Mouse (Mus musculus): ENCODE results near the gene Pih1d1.

The Pih1d1 gene

DNA sequence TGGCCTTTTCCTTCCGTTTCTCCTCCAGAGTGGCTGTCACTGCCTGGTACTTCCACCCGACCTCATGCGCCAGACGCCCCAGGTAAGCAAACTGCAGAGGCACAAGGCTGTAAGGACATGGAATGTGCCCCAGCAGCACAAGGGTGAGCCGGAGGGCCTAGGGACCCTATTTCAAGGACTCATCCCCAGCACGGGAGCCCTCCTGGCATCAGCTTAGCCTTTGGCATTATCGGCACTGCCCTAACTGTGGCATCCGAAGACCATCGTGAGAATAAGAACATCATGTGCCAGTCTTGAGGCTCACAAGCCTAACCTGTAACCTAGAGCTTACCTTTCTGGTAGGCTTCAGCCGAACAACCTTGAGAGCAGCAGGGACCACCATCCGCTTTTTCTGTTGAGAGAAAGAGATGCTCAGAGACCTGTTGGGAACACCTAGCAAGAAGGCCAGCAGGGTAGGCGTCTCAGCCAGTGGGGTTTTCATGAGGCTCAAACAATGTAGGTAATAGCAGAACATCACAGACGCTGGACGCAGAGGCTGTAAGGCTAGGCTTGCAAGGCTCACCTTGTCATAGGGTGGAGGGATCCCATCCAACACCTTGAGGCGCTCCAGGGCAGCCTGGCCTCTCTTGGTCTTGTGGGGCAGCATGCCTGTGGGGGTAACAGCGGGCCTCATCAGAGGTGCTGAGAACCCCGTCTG lies 27.8 kb upstream of the Pih1d1 start:
- no peak for ATAC-seq (ENCODE audit: insufficient number of reproducible peaks, low FRiP score, low TSS enrichment)

DNA sequence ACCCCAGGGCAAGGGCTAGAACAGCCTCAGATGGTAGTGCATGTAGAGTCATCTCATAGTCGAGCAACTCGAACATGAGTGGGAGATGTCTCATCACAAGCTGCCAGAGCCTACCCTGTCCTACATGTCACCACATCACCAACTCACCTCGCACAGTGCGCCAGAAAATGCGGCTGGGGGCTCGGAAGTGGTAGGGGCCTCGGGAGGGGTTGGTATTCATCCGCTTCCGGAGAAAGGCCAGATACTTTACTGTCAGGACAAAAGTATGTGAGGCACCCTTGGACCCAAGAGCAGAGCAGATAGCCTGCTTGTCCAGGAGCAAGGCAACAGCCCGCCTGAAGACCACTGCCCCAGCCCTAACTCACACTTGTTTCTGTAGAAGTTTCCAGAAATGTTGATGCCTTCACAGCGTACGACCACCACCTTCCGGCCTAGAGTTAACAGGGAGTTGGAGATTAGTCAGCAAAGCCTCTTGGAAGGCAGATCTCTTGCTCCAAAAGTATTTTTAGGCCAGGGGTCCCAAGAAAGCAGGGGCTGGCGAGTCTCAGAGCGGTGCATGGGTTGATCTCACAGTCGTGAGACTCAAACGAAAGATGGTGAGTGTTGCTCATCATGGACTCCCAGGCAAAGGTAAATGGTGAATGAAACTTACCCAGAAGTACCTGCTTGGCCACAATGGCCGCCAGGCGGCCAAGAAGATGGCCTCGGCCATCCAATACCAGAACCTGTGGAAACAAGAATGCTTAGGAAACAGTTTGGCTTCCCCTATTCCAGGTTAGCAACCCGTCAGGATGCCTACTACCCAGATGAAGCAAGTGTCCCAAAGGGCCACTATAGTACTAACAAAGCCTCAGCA lies 27.0 kb upstream of the Pih1d1 start:
- ATAC-seq (ENCODE audit: insufficient number of reproducible peaks, low FRiP score, low TSS enrichment) = no peak

DNA sequence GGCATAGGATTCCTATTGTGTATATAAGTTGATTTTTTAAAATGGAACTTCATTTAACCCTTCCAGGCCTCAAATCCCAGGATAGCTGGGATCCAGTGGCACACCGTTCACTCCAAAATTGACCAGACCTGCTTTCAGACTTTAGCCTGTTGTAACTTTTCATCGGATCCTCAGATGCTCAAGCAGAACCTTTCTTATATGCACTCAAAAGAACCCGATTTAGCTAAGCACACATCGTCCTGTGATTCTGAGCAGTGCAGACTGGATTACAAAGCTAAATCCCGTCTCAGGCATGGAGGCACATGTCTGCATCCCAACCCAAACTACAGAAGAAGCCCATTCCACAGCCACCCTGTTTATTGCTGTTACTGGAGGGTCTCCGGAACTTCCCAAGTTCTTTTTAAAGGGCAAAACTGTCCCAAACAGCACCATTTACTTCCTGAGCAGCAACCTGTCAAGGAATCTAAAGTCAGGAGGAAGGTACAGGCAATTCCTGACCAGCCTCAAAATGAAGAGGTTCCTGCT lies 26.3 kb upstream of the Pih1d1 start:
- no peak for ATAC-seq (ENCODE audit: insufficient number of reproducible peaks, low FRiP score, low TSS enrichment)

DNA sequence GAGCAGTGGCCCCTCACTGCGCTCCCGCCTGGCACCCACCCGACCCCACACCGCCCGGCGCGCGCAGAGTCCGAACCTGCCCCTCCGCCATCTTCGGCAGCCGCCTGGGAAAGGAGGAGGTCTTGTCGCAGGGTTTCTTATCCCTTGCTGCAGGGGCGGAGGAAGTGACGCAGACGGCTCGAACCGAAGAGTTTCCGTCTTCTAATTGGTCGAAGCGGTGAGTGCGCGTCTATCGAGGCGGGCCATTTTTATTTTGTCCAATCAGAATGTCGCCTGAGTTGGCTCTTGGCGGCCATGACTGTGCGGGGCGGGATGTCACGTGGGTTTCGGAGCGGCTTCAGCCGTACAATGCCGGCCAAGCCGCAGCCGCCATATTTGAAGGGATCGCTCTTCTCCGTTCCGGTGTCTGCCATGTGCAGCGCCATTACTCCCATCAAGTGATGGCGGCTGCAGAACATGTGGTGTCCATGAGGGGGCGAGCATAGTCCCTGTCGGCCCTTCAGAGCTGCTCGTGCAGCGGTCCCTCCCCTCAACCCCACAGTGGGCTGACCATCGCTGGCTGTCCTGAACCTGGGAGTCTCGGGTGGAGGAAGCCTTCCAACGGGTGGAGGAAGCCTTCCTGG lies 25.4 kb upstream of the Pih1d1 start, which contains the start of gene Rpl13a:
TSS of gene Rpl13a (minus strand) at position 138 of the 623 bp plus-strand sequence.
- peak; percentile 85 for ATAC-seq (ENCODE audit: insufficient number of reproducible peaks, low FRiP score, low TSS enrichment)

DNA sequence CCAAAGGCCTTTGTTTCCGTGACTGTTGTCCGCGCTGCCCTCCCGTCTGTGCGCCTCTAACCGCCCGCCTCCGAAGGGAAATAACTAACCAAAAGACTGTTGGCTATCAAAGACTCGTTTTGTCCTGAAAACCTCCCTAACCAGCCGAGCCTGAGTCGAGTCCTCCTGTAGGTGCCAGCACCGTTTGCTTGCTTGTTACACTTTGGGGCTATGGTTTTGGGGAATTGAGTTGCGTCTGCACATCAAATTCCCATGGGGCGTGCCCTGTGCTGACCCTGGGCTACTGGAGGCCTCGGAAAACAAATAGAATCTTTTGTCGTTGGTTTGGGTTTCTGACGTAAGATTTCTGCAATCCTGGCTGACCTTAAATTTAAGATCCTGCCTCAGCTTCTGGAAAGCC lies 24.8 kb upstream of the Pih1d1 start:
- no peak for ATAC-seq (ENCODE audit: insufficient number of reproducible peaks, low FRiP score, low TSS enrichment)

DNA sequence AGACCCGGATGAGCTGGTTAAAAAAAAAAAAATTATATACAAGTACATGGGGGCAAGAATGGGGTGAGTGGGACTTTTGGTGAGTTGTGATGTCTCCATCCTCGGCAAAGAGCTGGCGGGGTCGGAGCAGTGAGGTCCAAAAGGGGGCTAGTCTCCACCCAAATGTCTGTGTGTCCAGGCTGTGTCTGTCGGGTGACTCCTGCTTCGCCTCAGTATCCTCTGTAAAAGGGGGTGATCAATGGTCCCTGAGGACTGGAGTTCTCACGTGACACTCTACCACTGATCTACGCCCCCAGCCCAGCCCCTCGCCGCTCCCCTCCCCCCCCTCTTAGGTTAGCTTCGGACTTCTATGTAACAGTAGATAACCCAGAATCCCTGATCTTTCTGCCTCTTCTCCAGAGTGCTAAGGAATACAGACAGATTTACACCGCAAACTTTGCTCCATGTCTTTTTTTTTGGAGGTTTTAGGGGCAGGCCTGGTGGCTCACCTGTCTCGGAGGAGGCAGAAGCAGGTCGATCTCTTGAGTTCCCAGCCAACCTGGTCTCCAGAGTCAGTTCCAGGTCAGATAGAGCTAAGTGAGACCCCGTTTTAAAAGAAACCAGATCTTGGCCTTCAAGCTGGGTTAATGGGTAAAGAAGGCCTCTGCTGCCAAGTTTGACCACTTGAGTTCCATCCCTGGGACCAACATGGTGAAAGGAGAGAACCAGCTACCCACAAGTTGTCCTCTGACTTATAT lies 24.2 kb upstream of the Pih1d1 start:
- no peak for ATAC-seq (ENCODE audit: insufficient number of reproducible peaks, low FRiP score, low TSS enrichment)

DNA sequence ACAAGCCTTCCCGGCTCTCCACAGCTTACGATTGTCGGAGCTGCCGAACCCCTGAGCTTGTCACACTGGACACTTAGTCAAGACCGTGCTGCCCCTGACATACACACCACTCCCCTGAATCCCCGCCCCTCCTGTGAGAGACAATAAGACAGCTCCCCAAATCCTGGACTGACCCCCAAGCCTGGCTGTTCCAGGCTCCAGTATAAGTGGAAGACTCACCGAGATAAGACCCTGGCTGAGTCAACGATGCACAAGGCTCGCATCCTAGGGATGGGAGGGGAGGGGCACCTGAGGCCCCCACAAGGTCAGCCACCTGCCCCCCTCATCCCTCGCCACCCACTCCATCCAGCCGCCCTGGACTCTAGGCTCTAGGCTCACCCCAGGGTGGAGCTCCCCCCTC lies 22.3 kb upstream of the Pih1d1 start:
- no peak for ATAC-seq (ENCODE audit: insufficient number of reproducible peaks, low FRiP score, low TSS enrichment)

DNA sequence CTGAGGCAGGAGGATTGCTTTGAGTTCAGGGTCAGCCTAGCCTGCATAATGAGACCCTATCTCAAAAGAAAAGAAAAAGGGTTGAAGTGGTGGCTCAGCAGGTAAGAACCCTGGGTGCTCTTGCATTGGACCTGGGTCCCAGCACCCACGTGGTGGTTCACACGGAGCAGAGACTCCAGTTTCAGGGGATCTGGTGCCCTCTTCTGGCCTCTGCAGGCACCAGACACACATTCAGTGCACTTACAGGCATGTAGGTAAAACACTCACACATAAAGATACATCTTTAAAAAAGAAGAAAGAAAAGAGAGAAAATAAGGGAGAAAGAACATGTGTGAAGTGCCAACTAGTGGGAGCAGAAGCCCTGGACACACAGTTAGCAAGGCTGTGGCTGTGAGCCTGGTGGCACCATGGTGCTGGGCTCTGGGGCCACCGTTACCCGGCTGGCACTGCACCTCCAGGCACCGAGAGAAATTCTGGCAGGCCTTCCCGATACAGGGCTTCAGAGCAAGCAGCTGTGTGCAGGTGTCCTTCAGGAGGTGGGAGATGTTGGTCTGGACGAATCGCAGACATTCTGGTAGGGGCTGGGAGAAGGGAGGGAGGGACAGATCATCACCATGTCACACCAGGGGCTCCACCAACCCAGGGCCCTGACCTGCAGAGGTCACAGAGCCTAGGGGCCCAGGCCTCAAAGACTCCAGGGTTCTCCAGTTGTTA lies 20.5 kb upstream of the Pih1d1 start:
- ATAC-seq (ENCODE audit: insufficient number of reproducible peaks, low FRiP score, low TSS enrichment) = no peak

DNA sequence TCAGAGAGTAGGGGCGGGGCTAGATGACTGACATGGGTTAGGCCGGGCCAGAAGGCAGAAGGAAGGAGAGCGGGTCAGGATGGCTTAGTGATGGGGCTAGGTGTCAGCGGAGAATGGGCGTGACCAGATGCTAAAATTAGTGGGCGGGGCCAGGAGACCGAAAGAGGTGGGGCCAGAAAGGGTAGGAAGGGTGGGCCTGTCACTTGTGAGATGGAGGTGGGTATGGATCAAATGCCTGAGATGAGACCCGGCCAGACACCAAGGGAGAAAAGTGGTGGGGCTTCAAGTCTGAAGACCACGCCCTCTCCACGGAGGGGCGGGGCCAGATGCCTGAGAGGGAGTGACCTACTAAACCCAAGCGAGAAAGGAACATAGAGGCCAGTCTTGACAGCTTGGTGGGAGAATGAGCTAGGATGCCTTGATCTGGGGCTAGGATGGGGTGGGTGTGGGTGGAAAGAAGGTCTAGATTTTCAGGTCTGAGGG lies 19.5 kb upstream of the Pih1d1 start:
- ATAC-seq (ENCODE audit: insufficient number of reproducible peaks, low FRiP score, low TSS enrichment) = no peak

DNA sequence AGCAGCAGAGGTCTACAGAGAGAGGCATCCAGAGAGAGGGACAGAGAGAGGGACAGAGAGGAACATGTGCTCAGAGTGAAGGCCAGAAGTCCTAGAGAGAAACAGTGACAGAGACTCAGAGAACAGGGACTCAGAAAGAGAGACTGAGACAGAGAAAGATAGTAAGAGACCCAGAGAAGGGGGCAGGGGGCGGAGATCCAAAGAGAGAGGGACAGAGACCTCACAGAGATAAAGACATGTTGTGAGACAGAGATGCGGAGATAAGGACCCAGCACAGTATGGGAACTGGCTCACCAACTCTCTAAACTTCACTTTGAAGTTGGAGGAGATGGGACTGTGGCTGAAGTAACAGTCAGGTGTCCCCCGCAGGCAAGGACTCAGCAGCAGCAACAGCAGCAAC lies 18.7 kb upstream of the Pih1d1 start:
- no peak for ATAC-seq (ENCODE audit: insufficient number of reproducible peaks, low FRiP score, low TSS enrichment)

DNA sequence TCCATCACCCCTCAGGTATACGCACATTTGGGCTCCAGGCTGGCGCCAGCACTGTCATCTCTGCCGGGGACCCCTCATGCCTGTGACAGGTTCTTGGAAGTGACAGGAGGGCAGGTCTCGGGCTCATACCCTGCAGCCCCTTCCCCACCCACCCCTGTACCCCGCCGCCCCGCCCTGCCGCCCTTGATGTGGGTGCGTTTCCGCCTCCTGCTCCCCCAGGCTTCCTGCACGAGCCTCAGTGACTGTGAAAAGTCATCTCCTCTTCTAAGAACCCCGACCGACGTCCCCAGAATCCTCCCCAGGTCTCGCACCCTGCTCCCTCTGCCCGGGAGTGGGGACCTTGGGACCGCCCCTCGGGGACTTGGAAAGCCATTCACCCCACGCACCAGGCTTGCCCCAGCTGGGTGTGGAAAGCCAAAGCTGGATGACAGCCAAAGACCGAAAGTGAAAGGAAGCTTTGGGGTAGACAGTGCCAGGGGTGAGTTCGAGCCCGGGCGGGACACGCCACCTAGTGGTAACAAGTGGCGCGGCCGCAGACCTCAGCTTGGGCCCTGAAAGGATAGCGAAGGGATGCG lies 18.0 kb upstream of the Pih1d1 start, which contains the start of the genes Gm45713 and Flt3l:
TSS of gene Gm45713 (minus strand) at position 239 of the 575 bp plus-strand sequence.
TSS of gene Flt3l (minus strand) at position 440 of the 575 bp plus-strand sequence.
- peak; percentile 72; the same call in 1 of the 2 replicates for ATAC-seq (ENCODE audit: insufficient number of reproducible peaks, low FRiP score, low TSS enrichment)

DNA sequence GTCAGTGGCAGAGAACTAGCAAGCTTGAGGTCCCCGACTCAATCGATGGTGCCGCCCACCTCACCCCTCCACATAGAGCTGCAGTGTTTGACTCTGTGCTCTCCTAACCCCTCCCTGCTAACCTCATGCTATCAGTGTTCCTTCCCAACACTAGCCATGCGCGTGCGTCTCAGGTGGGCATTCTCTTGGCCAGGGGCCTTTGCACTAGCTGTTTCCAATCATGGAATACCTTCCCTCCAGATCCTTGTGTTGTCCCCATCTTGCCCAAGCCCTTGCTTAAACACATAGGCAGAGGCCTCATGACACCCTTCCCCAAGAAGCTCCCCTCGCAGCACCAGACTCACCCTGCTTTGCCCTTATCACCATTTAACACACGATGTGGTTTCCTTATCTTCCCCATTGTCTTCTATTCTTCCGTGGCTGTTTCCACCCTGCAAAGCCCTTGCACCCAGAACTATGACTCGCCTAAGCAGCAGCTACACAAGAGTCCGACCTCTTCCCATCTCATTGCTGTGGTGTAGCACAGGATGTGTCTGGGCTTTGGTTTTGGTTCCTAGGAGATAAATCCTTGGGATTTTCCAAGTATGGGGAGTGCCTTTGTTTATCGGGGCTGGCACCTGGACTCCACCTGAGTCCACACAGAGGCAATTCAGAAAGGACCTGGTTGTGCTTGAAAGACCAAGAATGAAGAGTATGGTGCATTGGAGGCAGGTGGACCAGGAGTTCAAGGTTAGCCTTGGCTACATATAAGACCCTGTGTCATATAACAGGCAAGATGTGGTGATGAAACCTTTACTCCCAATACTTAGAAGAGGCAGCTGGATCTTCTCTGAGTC lies 16.7 kb upstream of the Pih1d1 start:
- ATAC-seq (ENCODE audit: insufficient number of reproducible peaks, low FRiP score, low TSS enrichment) = no peak

DNA sequence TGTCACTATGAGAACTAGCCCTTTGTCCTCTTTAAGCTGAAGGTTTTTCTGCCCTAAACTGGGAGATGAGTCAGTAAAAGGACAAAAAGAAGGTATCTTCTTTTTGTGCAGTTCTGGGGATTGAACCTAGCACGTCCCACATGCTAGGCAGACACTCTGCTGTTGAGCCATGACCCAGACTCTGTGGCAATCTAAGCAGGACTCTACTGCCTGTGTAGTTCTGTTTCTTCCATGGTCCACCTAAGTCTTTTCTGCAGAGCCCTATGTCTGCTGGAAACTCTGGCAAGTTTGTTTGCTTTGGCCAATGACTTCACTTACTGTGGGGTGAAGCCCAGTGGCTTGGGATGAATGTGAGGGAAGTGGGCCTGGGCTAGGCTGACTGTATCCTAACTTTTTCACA lies 15.7 kb upstream of the Pih1d1 start:
- no peak for ATAC-seq (ENCODE audit: insufficient number of reproducible peaks, low FRiP score, low TSS enrichment)

DNA sequence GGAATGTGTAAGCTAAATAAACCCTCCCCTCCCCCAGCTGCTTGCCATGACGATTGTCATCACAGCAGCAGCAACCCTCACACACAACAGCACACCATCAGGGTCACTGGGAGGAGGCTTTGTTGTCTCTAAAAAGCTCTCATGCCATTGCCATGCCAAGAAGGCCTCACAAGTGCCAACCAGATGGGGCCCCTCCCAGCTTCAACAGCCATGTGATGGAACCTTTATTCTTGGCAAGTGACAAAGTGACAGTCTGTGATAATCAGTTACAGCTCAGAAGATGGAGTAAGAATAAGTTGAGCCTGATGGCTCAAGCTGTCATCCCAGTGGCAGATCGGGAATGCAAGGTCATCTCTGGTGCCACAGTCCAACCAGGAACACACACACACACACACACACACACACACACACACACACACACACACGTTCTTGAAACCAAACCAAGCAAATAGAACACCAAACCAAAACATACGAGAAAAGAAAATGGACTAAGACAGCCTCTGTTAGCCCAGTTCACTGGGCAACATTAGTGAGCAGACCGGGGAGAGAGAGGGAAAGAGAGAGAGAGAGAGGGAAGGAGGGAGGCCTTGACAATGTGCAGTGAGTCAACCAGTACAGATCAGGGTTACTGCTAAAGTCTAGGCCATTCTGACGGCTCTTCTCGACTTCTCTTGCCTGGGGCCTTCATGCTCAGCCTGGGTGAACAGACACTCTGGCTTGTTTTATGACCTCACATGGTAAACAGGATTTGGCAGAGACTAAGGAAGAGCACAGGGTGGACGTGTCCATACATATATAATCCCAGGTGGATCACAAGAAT lies 14.0 kb upstream of the Pih1d1 start:
- no peak for ATAC-seq (ENCODE audit: insufficient number of reproducible peaks, low FRiP score, low TSS enrichment)

DNA sequence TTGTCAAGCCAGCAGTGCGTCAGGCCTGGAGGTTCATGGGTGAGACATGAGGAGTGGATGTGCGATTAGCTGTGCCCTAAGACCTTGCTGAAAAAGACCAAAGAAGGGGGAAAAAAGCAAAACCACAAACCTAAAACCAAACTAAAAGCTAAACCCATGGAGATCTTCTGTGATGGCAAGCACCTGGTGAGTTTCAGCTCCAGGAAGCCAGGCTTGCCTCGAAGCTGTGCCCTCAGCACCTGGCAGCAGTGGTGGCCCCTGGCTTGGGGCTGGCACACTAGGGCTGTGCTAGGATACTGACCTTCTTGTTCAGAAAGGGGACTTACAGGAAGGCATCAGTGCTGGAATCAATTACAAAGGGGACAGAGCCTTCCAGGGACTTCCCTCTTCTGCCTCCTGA lies 12.8 kb upstream of the Pih1d1 start:
- no peak for ATAC-seq (ENCODE audit: insufficient number of reproducible peaks, low FRiP score, low TSS enrichment)

DNA sequence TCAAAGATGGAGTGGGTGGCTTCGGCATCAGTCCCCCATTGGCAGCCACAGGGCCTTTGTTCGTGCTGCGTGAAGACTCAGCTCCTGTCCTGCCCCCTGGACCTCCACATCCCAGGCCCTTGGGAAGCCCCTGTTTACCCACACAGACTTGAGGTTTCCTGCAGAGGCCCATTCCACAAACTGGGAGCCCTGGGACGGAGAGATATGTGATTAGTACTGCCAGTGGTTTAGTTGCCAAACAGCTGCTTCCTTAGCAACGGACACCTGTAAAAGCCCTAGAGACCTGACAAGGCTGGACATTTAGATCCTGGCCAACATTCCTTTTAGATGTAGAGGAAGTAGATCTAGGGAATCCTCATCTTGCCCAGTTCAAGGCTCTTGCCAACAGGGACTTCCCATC lies 12.2 kb upstream of the Pih1d1 start:
- no peak for ATAC-seq (ENCODE audit: insufficient number of reproducible peaks, low FRiP score, low TSS enrichment)

DNA sequence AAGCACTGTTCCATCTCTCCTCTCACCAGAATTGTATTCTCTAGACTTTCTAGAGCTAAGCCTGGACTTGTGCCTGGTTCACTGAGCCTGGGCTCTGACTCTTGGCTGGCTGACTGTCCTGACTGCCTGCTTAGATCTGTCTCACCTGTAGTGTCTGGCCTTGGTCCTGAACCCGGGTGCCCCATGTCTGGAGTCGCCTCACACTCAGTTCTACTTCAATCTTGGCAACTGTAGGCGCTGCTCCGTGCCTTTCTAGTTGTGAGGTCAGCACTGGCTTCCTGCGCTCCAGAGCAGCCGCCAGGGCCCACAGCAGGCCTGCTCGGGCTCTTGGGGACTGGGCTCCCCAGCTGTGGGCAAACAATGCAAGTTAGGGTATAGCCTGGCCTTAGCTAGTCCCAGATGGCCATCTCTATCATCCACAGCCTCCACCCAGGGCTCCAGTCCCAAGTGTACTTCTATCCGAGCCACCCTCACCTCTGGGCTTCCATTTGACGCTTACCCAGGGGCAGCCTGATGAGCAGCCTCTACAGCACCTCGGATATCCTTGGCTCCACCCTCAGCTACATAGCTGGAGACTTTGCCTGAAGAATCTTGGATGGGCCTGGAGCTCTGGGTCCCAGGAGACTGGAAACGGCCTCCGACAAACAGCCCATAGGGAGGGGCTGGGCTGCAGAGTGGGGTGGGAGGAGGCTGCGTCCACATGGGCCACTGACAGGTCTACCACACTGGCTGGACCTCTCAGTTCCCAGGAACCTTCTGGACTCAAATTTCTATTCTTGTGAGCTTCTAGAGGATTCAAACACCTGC lies 9.5 kb upstream of the Pih1d1 start:
- no peak for ATAC-seq (ENCODE audit: insufficient number of reproducible peaks, low FRiP score, low TSS enrichment)
